Mouse (Mus musculus) cerebellum, adult 18-20 months (tissue): ENCODE results near the gene Rala.

Experiments
- DNase-seq, 2 experiments: peaks; one replicate each; pipeline ENCODE4 v3.0.0; 2021

Gene Rala

GRCm38 (mm10) chr13:17866741-17867140 is 77.3 kb downstream of the Rala start:
- DNase-seq: no peak

- DNase-seq: no peak
Measured at GRCm38 (mm10) chr13:17860536-17860935, 83.5 kb downstream of the Rala start.

- DNase-seq: no peak
Measured at GRCm38 (mm10) chr13:17859365-17860033, 84.5 kb downstream of the Rala start.

GRCm38 (mm10) chr13:17857046-17857445 is 87.0 kb downstream of the Rala start:
- DNase-seq: no peak

- DNase-seq: no peak
Measured at GRCm38 (mm10) chr13:17855492-17856138, 88.4 kb downstream of the Rala start.

- DNase-seq: no peak
Measured at GRCm38 (mm10) chr13:17854755-17855154, 89.3 kb downstream of the Rala start.

- DNase-seq: no peak
Measured at GRCm38 (mm10) chr13:17843336-17843735, 100.7 kb downstream of the Rala start.

GRCm38 (mm10) chr13:17842756-17843155 is 101.3 kb downstream of the Rala start:
- DNase-seq: no peak

GRCm38 (mm10) chr13:17839137-17839536 is 104.9 kb downstream of the Rala start:
- DNase-seq: no peak

GRCm38 (mm10) chr13:17838484-17838851 is 105.6 kb downstream of the Rala start:
- peak; percentile 63 to 73 for DNase-seq

GRCm38 (mm10) chr13:17837610-17838483 is 106.2 kb downstream of the Rala start:
- DNase-seq: peak; percentile 12 to 33

GRCm38 (mm10) chr13:17836808-17837207 is 107.2 kb downstream of the Rala start:
- DNase-seq: no peak

GRCm38 (mm10) chr13:17832940-17833339 is 111.1 kb downstream of the Rala start:
- no peak for DNase-seq
